Mouse (Mus musculus): ENCODE results near the gene Slc25a45.

Gene Slc25a45

GRCm38 (mm10) chr19:5837606-5838005, 40.0 kb upstream of the Slc25a45 start:
- TF ChIP-seq GATA4 (IDR thresholded peaks at IDR 0.05; ENCODE audit: insufficient replicate concordance, low read length): no peak

GRCm38 (mm10) chr19:5838136-5838891, 39.3 kb upstream of the Slc25a45 start:
- no peak for TF ChIP-seq GATA4 (IDR thresholded peaks at IDR 0.05; ENCODE audit: insufficient replicate concordance, low read length)

- TF ChIP-seq GATA4 (IDR thresholded peaks at IDR 0.05; ENCODE audit: insufficient replicate concordance, low read length): no peak
Measured at GRCm38 (mm10) chr19:5838892-5839165, 38.8 kb upstream of the Slc25a45 start.

- no peak for TF ChIP-seq GATA4 (IDR thresholded peaks at IDR 0.05; ENCODE audit: insufficient replicate concordance, low read length)
Measured at GRCm38 (mm10) chr19:5839317-5840085, 38.1 kb upstream of the Slc25a45 start.

GRCm38 (mm10) chr19:5840086-5840889, 37.3 kb upstream of the Slc25a45 start:
- no peak for TF ChIP-seq GATA4 (IDR thresholded peaks at IDR 0.05; ENCODE audit: insufficient replicate concordance, low read length)

GRCm38 (mm10) chr19:5840890-5841388, 36.7 kb upstream of the Slc25a45 start:
- no peak for TF ChIP-seq GATA4 (IDR thresholded peaks at IDR 0.05; ENCODE audit: insufficient replicate concordance, low read length)

- TF ChIP-seq GATA4 (IDR thresholded peaks at IDR 0.05; ENCODE audit: insufficient replicate concordance, low read length): no peak
Measured at GRCm38 (mm10) chr19:5841389-5841946, 36.1 kb upstream of the Slc25a45 start.

GRCm38 (mm10) chr19:5841999-5842784, 35.4 kb upstream of the Slc25a45 start:
- TF ChIP-seq GATA4 (IDR thresholded peaks at IDR 0.05; ENCODE audit: insufficient replicate concordance, low read length): no peak

- no peak for TF ChIP-seq GATA4 (IDR thresholded peaks at IDR 0.05; ENCODE audit: insufficient replicate concordance, low read length)
Measured at GRCm38 (mm10) chr19:5842785-5843730, 34.5 kb upstream of the Slc25a45 start.

GRCm38 (mm10) chr19:5843781-5844691, 33.6 kb upstream of the Slc25a45 start:
- TF ChIP-seq GATA4 (IDR thresholded peaks at IDR 0.05; ENCODE audit: insufficient replicate concordance, low read length): no peak

GRCm38 (mm10) chr19:5844831-5845318, 32.7 kb upstream of the Slc25a45 start:
- TF ChIP-seq GATA4 (IDR thresholded peaks at IDR 0.05; ENCODE audit: insufficient replicate concordance, low read length): no peak
